Mouse (Mus musculus) urinary bladder, adult 18-20 months (tissue): ENCODE measurements around the gene Tmtc4.

Experiments
- DNase-seq, 2 experiments: peaks; one replicate each; pipeline ENCODE4 v3.0.0; 2022; ENCODE audit warnings: low spot score in 2 of 2, mixed read lengths in 2 of 2

Tmtc4 gene

DNA sequence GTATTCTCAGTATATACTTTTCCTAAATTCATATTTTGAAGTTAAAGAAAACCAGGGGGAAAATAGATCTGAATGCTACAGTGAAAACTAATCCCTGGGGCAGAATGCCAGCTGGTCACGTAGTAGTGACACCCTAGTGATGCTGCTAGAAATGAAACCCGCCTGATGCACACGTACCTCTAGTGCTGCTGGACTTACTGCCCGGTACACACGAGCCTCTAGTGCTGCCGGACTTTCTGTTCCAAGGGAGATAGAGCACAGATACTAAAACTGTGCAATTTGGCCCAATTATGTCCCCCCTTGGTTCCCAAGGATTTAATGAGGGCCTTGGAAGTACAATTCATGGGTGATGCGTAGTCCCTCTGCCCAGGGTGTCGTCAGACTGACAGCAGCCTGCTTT is 108.8 kb downstream of the Tmtc4 start:
- no peak for DNase-seq

DNA sequence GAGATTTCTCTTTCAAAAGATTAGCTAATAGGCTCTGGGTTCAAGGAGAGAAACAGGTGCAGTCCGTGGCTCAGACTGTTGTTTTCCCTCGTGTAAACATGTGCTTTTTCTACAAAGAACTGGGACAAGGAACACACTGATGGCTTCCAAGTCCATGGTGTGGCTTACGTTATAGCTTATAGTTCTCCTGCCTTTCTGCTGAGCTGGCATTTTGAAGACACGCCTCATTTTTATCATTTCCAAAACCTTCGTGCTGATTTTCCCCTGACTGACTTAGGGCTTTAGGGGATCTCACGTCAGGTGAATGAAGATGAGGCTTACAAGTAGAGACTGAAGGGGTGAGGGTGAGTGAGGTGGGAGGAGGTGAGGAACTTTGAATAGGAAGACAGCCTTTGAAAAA is 111.2 kb downstream of the Tmtc4 start:
- no peak for DNase-seq

DNA sequence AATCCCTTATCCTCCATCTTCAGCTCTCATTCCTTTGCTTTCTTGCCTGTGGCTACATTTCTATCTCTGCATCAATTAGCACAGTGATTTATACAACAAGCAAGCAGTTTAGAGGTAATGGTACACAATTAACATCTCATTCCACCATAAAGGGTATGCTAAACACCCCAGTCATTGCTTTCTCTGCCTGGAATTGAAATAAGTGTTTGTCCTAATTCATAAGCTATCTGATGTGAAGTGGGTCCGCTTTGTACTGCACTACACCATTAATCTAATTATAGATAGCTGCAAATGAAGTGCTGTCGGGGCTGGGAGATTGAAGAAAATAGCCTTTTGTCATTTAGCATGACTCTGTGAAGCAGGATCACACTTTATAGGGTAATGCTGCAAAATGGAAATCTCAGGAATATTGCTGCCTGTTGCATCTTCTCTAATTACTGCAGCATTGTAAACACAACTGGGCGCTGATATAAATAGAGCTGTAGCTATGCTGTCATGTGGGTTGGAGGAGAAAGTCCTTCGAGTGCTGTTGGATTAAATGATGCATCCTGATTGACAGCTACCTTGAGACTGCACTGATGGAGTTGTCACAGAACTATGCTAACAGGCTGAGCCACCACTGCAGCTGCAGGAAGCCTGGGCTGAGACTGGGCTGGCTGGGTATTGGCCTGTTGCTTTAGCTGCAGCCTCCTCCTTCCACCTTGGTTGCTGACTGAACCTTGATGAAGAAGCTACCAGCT is 111.8 kb downstream of the Tmtc4 start:
- DNase-seq, result no peak

DNA sequence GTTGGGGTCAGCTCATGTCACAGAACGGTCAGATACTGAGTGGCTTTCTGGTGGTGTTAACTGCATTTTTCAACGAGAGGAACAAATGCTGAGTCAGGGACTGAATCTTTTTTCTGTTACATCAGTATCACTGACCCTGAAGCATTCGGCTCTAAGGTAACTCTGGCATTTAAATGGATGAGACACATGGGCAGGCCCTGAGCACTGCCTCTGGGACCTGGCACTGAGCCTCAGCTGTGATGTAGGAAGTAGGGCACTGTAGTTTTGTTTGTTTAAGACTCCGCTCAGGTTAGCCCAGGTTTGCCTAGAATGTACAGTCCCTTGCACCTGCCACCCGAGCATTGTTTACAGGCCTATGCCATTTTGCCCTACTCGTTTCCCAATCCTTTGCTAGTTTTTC is 114.0 kb downstream of the Tmtc4 start:
- no peak for DNase-seq
